Mouse (Mus musculus) cerebellum, adult 2 months (tissue): ENCODE measurements around the gene Tmcc3.

Source experiments
- CTCF ChIP-seq: fragments of 200-500 bp; IDR thresholded peaks from 2 replicates; pipeline ENCODE4 v1.5.1; 2011; ENCODE audit warnings: low read depth, mild to moderate bottlenecking, control low read depth, low read length, moderate library complexity, borderline replicate concordance; ENCODE audit not compliant: insufficient read depth
- POLR2A ChIP-seq: fragments of 200-500 bp; IDR thresholded peaks from 2 replicates; pipeline ENCODE4 v1.6.1; 2011; ENCODE audit warnings: low read length, control low read depth, borderline replicate concordance; ENCODE audit not compliant: insufficient read depth

DNA sequence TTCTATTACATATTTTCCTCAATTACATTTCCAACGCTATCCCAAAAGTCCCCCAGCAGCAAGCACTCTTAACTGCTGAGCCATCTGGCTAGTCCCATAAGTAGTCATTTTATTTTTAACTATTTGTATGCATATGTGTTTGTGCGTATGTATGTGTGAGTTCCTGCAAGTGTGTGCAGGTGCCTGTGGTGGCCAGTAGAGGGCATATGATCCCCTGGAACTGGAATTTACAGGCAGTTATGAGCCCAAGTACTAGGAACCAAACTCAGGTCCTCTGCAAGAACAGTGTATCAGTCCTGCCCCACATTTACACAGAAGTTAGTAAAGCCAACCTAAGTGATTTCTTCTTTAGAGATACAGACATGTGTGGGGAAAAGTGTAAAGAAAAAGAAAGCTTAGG, 68.3 kb downstream of the Tmcc3 start:
- TF ChIP-seq CTCF (no peak; the same call in 1 of the 2 replicates), POLR2A (no peak)
